Mouse (Mus musculus) liver, adult 10 weeks (tissue): ENCODE results near the gene Il1f9. TPM values are rescaled to one million over a fixed set of nuclear protein-coding genes. Genes with fewer than 3 reads are reported as not detected.

Experiments
- polyA plus RNA-seq: library from polyadenylated mRNA; stranded (reverse); fragments of 350-450 nt; fragmentation: Illumina TruSeq; extraction: RNeasy Lipid Tissue Mini Kit (QIAGEN cat#74804); gene quantifications from one replicate; pipeline ENCODE4 v1.2.3, GENCODE M21; 2014; ENCODE audit warnings: low read depth, low replicate concordance

The Il1f9 gene
- polyA plus RNA-seq, result 0.48 TPM

DNA sequence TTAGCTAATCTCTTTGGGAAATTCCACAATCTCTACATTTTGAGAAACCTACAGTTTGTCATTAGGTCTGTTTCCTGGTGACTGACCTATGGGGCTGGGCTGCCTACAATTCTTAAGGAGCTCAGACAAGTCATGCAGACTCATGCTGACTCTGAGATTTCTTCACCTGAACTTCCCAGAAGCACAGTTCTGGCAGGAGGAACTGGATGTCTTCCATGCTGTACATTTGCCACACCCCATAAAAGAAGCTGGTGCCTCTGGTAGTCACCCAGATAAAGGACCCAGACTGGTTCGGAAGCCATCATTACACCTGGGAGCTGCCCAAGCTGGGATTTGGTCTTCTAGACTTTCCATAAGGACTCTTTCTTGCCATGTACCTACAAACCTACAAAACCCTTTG lies at the start of gene Il1f9:
TSS of gene Il1f9 (plus strand) at position 301 of the 400 bp plus-strand sequence.

DNA sequence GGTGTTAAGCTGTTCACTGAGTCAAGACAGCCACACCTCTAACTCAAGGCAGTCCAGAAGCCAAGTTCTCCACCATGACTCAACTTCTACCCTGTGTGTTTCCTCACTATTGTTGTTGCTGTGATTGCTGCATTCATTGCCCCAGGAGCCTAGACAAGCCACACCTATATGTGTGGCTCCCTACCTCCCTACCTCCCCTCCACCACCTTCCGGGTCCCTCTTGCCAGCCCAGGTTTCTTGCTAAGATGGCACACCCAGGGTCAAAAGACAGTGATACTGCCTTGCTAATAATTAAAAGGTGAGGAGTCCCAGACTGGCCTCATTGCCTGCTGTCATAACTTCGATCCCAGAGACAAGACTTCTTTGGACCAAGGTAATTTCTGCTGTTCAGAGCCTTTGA lies 33.4 kb upstream of the Il1f9 start, which contains the start of gene Il1f8:
TSS of gene Il1f8 (plus strand) at position 301 of the 400 bp plus-strand sequence.

DNA sequence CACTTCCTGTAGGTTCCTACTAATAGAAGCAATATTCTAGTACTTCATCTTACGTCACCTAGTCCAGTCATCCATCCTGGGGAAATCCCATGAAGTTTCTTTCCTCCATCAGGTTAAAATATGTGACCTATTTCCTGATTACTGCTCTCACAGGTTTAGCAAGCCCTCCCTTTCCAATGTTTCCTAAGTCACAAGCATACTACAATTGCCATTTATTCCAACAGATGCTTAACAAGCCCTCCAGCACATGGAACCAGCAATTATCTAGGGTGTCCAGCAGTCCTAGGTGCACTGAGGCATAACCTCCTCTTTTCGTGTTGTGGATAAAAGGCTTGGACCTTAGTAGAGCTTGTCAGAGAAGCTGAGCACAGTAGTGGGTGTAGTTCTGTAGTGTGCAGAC lies 28.8 kb downstream of the Il1f9 start, which contains the start of gene Il1f6:
TSS of gene Il1f6 (plus strand) at position 301 of the 400 bp plus-strand sequence.

Other genes with a start within 250 kb of the Il1f9 start
- 104 TPM for gene Hnmt, start 137.1 kb upstream of the Il1f9 start, polyA plus RNA-seq
- gene Tbpl2, start 89.9 kb upstream of the Il1f9 start, polyA plus RNA-seq, result not detected
- gene Il1f8, start 33.3 kb upstream of the Il1f9 start, polyA plus RNA-seq, result not detected
- gene Il1f6, start 28.9 kb downstream of the Il1f9 start, polyA plus RNA-seq, result not detected
- gene Il1f5, start 90.5 kb downstream of the Il1f9 start, polyA plus RNA-seq, result not detected
- not detected for gene Il1f10, start 104.7 kb downstream of the Il1f9 start, polyA plus RNA-seq
- gene Il1rn, start 150.4 kb downstream of the Il1f9 start, polyA plus RNA-seq, result 5.1 TPM
- 1.4 TPM for gene Psd4, start 181.1 kb downstream of the Il1f9 start, polyA plus RNA-seq